Mouse (Mus musculus) c-Kit-positive CD71-positive TER-119-positive erythroid progenitor cells, embryonic 14.5 days (primary cell): Measurements from ENCODE around the gene Itpkc.
"Not testable (repeated sequence)": the region's sequence is repeated elsewhere in the genome, so short reads cannot be mapped to it uniquely, and the experiment has no call there.

ENCODE experiments used
- DNase-seq: peaks from one replicate; pipeline ENCODE4 v3.0.0-alpha.2; 2013; ENCODE audit warnings: low spot score

The Itpkc gene

GRCm38 (mm10) chr7:27228281-27228821, at the start of gene Itpkc:
Itpkc (minus strand) TSS chr7:27228661.
- peak; percentile 92 for DNase-seq

- DNase-seq = no peak
Measured at GRCm38 (mm10) chr7:27277191-27277590, 48.7 kb upstream of the Itpkc start.

- DNase-seq = peak; percentile 49
Measured at GRCm38 (mm10) chr7:27276021-27276420, 47.6 kb upstream of the Itpkc start.

GRCm38 (mm10) chr7:27274916-27275315, 46.5 kb upstream of the Itpkc start:
- DNase-seq = no peak

- peak; percentile 78 for DNase-seq
Measured at GRCm38 (mm10) chr7:27273739-27274351, 45.4 kb upstream of the Itpkc start.

- DNase-seq = no peak
Measured at GRCm38 (mm10) chr7:27271423-27271822, 43.0 kb upstream of the Itpkc start.

- DNase-seq = no peak
Measured at GRCm38 (mm10) chr7:27266515-27267128, 38.2 kb upstream of the Itpkc start.

- no peak for DNase-seq
Measured at GRCm38 (mm10) chr7:27264761-27265160, 36.3 kb upstream of the Itpkc start.

- no peak for DNase-seq
Measured at GRCm38 (mm10) chr7:27261888-27262287, 33.4 kb upstream of the Itpkc start.

GRCm38 (mm10) chr7:27260856-27261255, 32.4 kb upstream of the Itpkc start:
- DNase-seq = no peak

GRCm38 (mm10) chr7:27259771-27260170, 31.3 kb upstream of the Itpkc start:
- no peak for DNase-seq

- DNase-seq = no peak
Measured at GRCm38 (mm10) chr7:27259271-27259721, 30.8 kb upstream of the Itpkc start.

- peak; percentile 94 for DNase-seq
Measured at GRCm38 (mm10) chr7:27258205-27258899, 29.9 kb upstream of the Itpkc start, which contains the start of gene Numbl. Numbl (plus strand) TSS chr7:27258433.

GRCm38 (mm10) chr7:27257852-27258204, 29.4 kb upstream of the Itpkc start:
- no peak for DNase-seq

GRCm38 (mm10) chr7:27257046-27257851, 28.8 kb upstream of the Itpkc start:
- DNase-seq = no peak

GRCm38 (mm10) chr7:27255721-27256120, 27.3 kb upstream of the Itpkc start:
- no peak for DNase-seq

- no peak for DNase-seq
Measured at GRCm38 (mm10) chr7:27251946-27252345, 23.5 kb upstream of the Itpkc start.

GRCm38 (mm10) chr7:27249928-27250327, 21.5 kb upstream of the Itpkc start:
- DNase-seq = no peak

GRCm38 (mm10) chr7:27249146-27249545, 20.7 kb upstream of the Itpkc start:
- DNase-seq = peak; percentile 46

GRCm38 (mm10) chr7:27244088-27244487, 15.6 kb upstream of the Itpkc start:
- not testable (repeated sequence) for DNase-seq

- no peak for DNase-seq
Measured at GRCm38 (mm10) chr7:27243211-27243610, 14.8 kb upstream of the Itpkc start.

GRCm38 (mm10) chr7:27238568-27238967, 10.1 kb upstream of the Itpkc start:
- no peak for DNase-seq
